ENCODE assay signal across 8 mouse cellular contexts in the genomic region with DNA sequence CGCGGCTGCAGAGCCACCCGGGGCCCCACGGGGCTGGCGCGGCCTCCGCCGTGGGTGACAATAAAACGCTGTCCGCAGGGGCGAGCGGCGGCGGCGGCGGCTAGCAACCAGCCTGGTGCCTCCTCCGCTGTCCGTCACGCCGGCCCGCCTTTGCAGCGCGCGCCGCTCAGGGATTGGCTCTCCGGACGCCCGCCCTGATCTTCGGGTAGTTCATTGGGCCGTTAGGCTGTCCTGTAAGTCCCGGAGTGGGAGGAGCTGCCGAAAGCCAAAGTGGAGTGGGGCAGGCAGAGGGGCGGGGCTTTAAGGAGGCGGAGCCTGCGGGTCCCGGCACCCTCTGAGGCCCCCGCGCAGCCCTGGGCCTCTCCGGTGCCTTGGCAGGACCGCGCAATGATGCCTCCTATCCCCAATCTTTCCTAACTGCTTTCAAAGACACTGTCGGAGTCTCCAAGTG. TPM values are rescaled to one million over a fixed set of nuclear protein-coding genes. Genes with fewer than 3 reads are reported as not detected.
A peak's percentile ranks its signal among the peaks of the same experiment; 100 is the strongest.
DNase-seq lines count a peak whose midpoint lies in the region; ATAC-seq lines count a peak whose summit lies in the region.

A gene (minus strand): TSS at position 126 of the 451 bp plus-strand sequence.

- H3K36me3 ChIP-seq in heart, embryonic 13.5 days, result peaks cover 39% of the 10 kb centered on the region
- peaks cover 26% of the 10 kb centered on the region for H3K36me3 ChIP-seq in liver, embryonic 12.5 days
- H3K36me3 ChIP-seq in stomach, embryonic 15.5 days, result peaks cover 22% of the 10 kb centered on the region

- H3K27me3 ChIP-seq in heart, embryonic 13.5 days (replicated peaks), result no peaks in the 10 kb centered on the region
- no peaks in the 10 kb centered on the region for H3K27me3 ChIP-seq in liver, embryonic 12.5 days (replicated peaks)
- H3K27me3 ChIP-seq in stomach, embryonic 15.5 days (replicated peaks), result no peaks in the 10 kb centered on the region

- peak within 1 kb of the TSS; percentile 94 for H3K9ac ChIP-seq in heart, embryonic 13.5 days
- H3K9ac ChIP-seq in liver, embryonic 12.5 days, result peak within 1 kb of the TSS; percentile 94
- peak within 1 kb of the TSS; percentile 95 for H3K9ac ChIP-seq in stomach, embryonic 15.5 days

- under 1% methylated on average over 42 of the region's 42 CpGs for WGBS in heart, embryonic 13.5 days
- under 1% methylated on average over 42 of the region's 42 CpGs for WGBS in liver, embryonic 12.5 days (ENCODE audit: insufficient replicate concordance)
- WGBS in stomach, embryonic 15.5 days, result under 1% methylated on average over 42 of the region's 42 CpGs

- H3K4me1 ChIP-seq in brown adipose tissue, adult 24 weeks (ENCODE audit: control insufficient read depth, insufficient read depth, insufficient read length, low read length), result peaks cover 7% of the 10 kb centered on the region
- peaks cover 26% of the 10 kb centered on the region for H3K4me1 ChIP-seq in heart, embryonic 13.5 days
- H3K4me1 ChIP-seq in liver, embryonic 12.5 days, result peaks cover 25% of the 10 kb centered on the region
- H3K4me1 ChIP-seq in stomach, embryonic 15.5 days, result peaks cover 18% of the 10 kb centered on the region

- no peaks in the 10 kb centered on the region for H3K9me3 ChIP-seq in heart, embryonic 13.5 days
- no peaks in the 10 kb centered on the region for H3K9me3 ChIP-seq in liver, embryonic 12.5 days (replicated peaks)
- no peaks in the 10 kb centered on the region for H3K9me3 ChIP-seq in stomach, embryonic 15.5 days

- ATAC-seq in heart, embryonic 13.5 days (ENCODE audit: extremely low read depth, insufficient number of reproducible peaks, low FRiP score, low TSS enrichment), result peak; percentile 97
- ATAC-seq in liver, embryonic 12.5 days, result peak; percentile 99
- ATAC-seq in stomach, embryonic 15.5 days (ENCODE audit: insufficient read depth, low FRiP score, low read depth), result peak; percentile 99

- peak within 1 kb of the TSS; percentile 82 for H3K4me2 ChIP-seq in heart, embryonic 13.5 days
- peak within 1 kb of the TSS; percentile 99 for H3K4me2 ChIP-seq in liver, embryonic 12.5 days
- H3K4me2 ChIP-seq in stomach, embryonic 15.5 days, result peak within 1 kb of the TSS; percentile 92

- no peak within 1 kb of the TSS for H3K27ac ChIP-seq in brown adipose tissue, adult 24 weeks (replicated peaks; ENCODE audit: low read depth, low read length)
- peak within 1 kb of the TSS; percentile 65 for H3K27ac ChIP-seq in heart, embryonic 13.5 days (replicated peaks)
- H3K27ac ChIP-seq in liver, embryonic 12.5 days, result peak within 1 kb of the TSS; percentile 77
- H3K27ac ChIP-seq in stomach, embryonic 15.5 days, result peak within 1 kb of the TSS; percentile 77; the same call in 1 of the 2 replicates

- DNase-seq in CD4-positive, CD25-positive, alpha-beta regulatory T cell, adult 2 months (ENCODE audit: low read depth, low spot score), result peak; percentile 97
- peak; percentile 61 for DNase-seq in fat pad, adult 2 months (ENCODE audit: extremely low read depth, low read depth, low spot score)
- peak; percentile 99 for DNase-seq in kidney, postnatal 10 days
- DNase-seq in natural killer cell, adult 2 months (ENCODE audit: low spot score in 2 of 2), result peak; percentile 95 to 96

- H3K4me3 ChIP-seq in brown adipose tissue, adult 24 weeks (ENCODE audit: insufficient read depth, low read depth, low read length), result peak within 1 kb of the TSS; percentile 85
- H3K4me3 ChIP-seq in heart, embryonic 13.5 days, result peak within 1 kb of the TSS; percentile 83
- peak within 1 kb of the TSS; percentile 95 for H3K4me3 ChIP-seq in liver, embryonic 12.5 days
- peak within 1 kb of the TSS; percentile 97 for H3K4me3 ChIP-seq in stomach, embryonic 15.5 days (replicated peaks)

RNA-seq across cellular contexts. Expression of the gene that starts here (rescaled TPM):
- 1.9 and 3.0 TPM in 2 replicates for polyA plus RNA-seq in brown adipose tissue, adult 24 weeks (2012; ENCODE audit: insufficient read depth, insufficient read length, missing spikeins)
- polyA plus RNA-seq in heart, embryonic 13.5 days (2015; fragmentation: Nextera tagmentation; extraction: Ambion mirVana), result 13.4 and 13.8 TPM in 2 replicates
- 10.5 and 11.4 TPM in 2 replicates for polyA plus RNA-seq in liver, embryonic 12.5 days (2016; fragmentation: Nextera tagmentation; extraction: Ambion mirVana)
- 21.6 and 25.1 TPM in 2 replicates for polyA plus RNA-seq in stomach, embryonic 15.5 days (2015; fragmentation: Nextera tagmentation; extraction: Ambion mirVana)
